Mouse (Mus musculus) hindbrain, embryonic 12.5 days (tissue): Measurements from ENCODE around the gene Tti1. TPM values are rescaled to one million over a fixed set of nuclear protein-coding genes. Genes with fewer than 3 reads are reported as not detected.

ENCODE experiments used
- ATAC-seq: fragments of 200-750 bp; cut with Nextera tagmentation; 2 replicates; pipeline ENCODE4 v1.8.0; 2017; ENCODE audit warnings: moderate TSS enrichment; ENCODE audit not compliant: low FRiP score
- H3K27ac ChIP-seq: fragments of 300-500 bp; sonication (generic); 2 replicates; pipeline ENCODE4 v1.5.1; 2016; ENCODE audit warnings: mild to moderate bottlenecking
- H3K27me3 ChIP-seq: fragments of 300-500 bp; sonication (generic); 2 replicates; pipeline ENCODE4 v1.6.1; 2016; ENCODE audit warnings: mild to moderate bottlenecking
- H3K36me3 ChIP-seq: fragments of 300-500 bp; sonication (generic); 2 replicates; pipeline ENCODE4 v1.6.1; 2016; ENCODE audit warnings: mild to moderate bottlenecking
- H3K4me1 ChIP-seq: fragments of 300-500 bp; sonication (generic); 2 replicates; pipeline ENCODE4 v1.6.1; 2016
- H3K4me2 ChIP-seq: fragments of 300-500 bp; sonication (generic); replicated peaks from 2 replicates; pipeline ENCODE4 v1.6.1; 2016; ENCODE audit warnings: mild to moderate bottlenecking
- H3K4me3 ChIP-seq: fragments of 300-500 bp; sonication (generic); 2 replicates; pipeline ENCODE4 v1.5.1; 2016; ENCODE audit warnings: mild to moderate bottlenecking
- H3K9ac ChIP-seq: fragments of 300-500 bp; sonication (generic); 2 replicates; pipeline ENCODE4 v1.6.1; 2016; ENCODE audit warnings: mild to moderate bottlenecking, moderate library complexity
- H3K9me3 ChIP-seq: fragments of 300-500 bp; sonication (generic); replicated peaks from 2 replicates; pipeline ENCODE4 v1.6.1; 2016; ENCODE audit warnings: mild to moderate bottlenecking
- WGBS: fragments of 180-500 bp; shearing (Covaris S2); methylation state at CpG from one replicate; pipeline ENCODE4 v1.1.7; 2016; 5-methylcytosine and 5-hydroxymethylcytosine counted together
- polyA plus RNA-seq: library from polyadenylated mRNA; unstranded; fragments of >200 nt; fragmentation: Nextera tagmentation; extraction: Ambion mirVana; gene quantifications from 2 replicates; pipeline ENCODE4 v1.2.1, GENCODE M21; 2016

Tti1 gene
- polyA plus RNA-seq, 1 experiment from 2014 or later: 25.6 TPM

- H3K36me3 ChIP-seq: peaks cover 25% of the 10 kb centered on the region
- H3K4me3 ChIP-seq: no peak overlapping the region
- H3K9me3 ChIP-seq: no peaks in the 10 kb centered on the region
- WGBS: 94% methylated on average over 6 of the region's 6 CpGs
- H3K27me3 ChIP-seq: no peaks in the 10 kb centered on the region
- H3K4me1 ChIP-seq: no peaks in the 10 kb centered on the region
- no peak overlapping the region for H3K9ac ChIP-seq
- H3K4me2 ChIP-seq: no peak overlapping the region
- H3K27ac ChIP-seq: no peak overlapping the region
- no peak for ATAC-seq
Observed at GRCm38 (mm10) chr2:158036408-158036807, 8.2 kb upstream of the Tti1 start.

- Histone ChIP-seq H3K4me3 (no peak overlapping the region), H3K9ac (no peak overlapping the region), H3K36me3 (peaks cover 25% of the 10 kb centered on the region), H3K27ac (no peak overlapping the region), H3K4me1 (peaks cover 6% of the 10 kb centered on the region), H3K27me3 (no peaks in the 10 kb centered on the region), H3K9me3 (no peaks in the 10 kb centered on the region), H3K4me2 (no peak overlapping the region)
- no peak for ATAC-seq
- WGBS: 96% methylated on average over 2 of the region's 2 CpGs
Observed at GRCm38 (mm10) chr2:158035813-158036212, 7.6 kb upstream of the Tti1 start.

GRCm38 (mm10) chr2:158030007-158030406 is 1.8 kb upstream of the Tti1 start:
- Histone ChIP-seq H3K4me2 (peak overlapping the region; percentile 87), H3K4me1 (peaks cover 29% of the 10 kb centered on the region), H3K9ac (peak overlapping the region; percentile 53), H3K9me3 (no peaks in the 10 kb centered on the region), H3K4me3 (peak overlapping the region; percentile 91), H3K27ac (no peak overlapping the region), H3K27me3 (no peaks in the 10 kb centered on the region), H3K36me3 (no peaks in the 10 kb centered on the region)
- 90% methylated on average over 7 of the region's 7 CpGs for WGBS
- no peak for ATAC-seq

GRCm38 (mm10) chr2:158027855-158028353 is 329 bp downstream of the Tti1 start:
- peak overlapping the region; percentile 95 for H3K9ac ChIP-seq
- peak overlapping the region; percentile 91 for H3K4me3 ChIP-seq
- no peak; the same call in none of the 2 replicates for ATAC-seq
- H3K9me3 ChIP-seq: no peaks in the 10 kb centered on the region
- no peaks in the 10 kb centered on the region for H3K27me3 ChIP-seq
- WGBS: 2% methylated on average over 16 of the region's 16 CpGs
- H3K27ac ChIP-seq: peak overlapping the region; percentile 86
- no peaks in the 10 kb centered on the region for H3K36me3 ChIP-seq
- H3K4me2 ChIP-seq: peak overlapping the region; percentile 87
- peaks cover 29% of the 10 kb centered on the region for H3K4me1 ChIP-seq

GRCm38 (mm10) chr2:158017330-158017729 is 10.9 kb downstream of the Tti1 start:
- no peaks in the 10 kb centered on the region for H3K9me3 ChIP-seq
- H3K27ac ChIP-seq: no peak overlapping the region
- ATAC-seq: no peak
- H3K9ac ChIP-seq: no peak overlapping the region
- WGBS: 85% methylated on average over 4 of the region's 4 CpGs
- H3K4me2 ChIP-seq: no peak overlapping the region
- no peak overlapping the region for H3K4me3 ChIP-seq
- H3K4me1 ChIP-seq: no peaks in the 10 kb centered on the region
- no peaks in the 10 kb centered on the region for H3K36me3 ChIP-seq
- no peaks in the 10 kb centered on the region for H3K27me3 ChIP-seq

GRCm38 (mm10) chr2:158012608-158013007 is 15.6 kb downstream of the Tti1 start:
- peaks cover 17% of the 10 kb centered on the region for H3K36me3 ChIP-seq
- no peaks in the 10 kb centered on the region for H3K4me1 ChIP-seq
- no peak overlapping the region for H3K9ac ChIP-seq
- WGBS: 96% methylated on average over 3 of the region's 3 CpGs
- no peaks in the 10 kb centered on the region for H3K27me3 ChIP-seq
- H3K27ac ChIP-seq: no peak overlapping the region
- H3K9me3 ChIP-seq: no peaks in the 10 kb centered on the region
- H3K4me3 ChIP-seq: no peak overlapping the region
- no peak overlapping the region for H3K4me2 ChIP-seq
- no peak for ATAC-seq

GRCm38 (mm10) chr2:158009373-158009772 is 18.9 kb downstream of the Tti1 start:
- no peak for ATAC-seq
- no peak overlapping the region for H3K27ac ChIP-seq
- no peaks in the 10 kb centered on the region for H3K9me3 ChIP-seq
- H3K9ac ChIP-seq: no peak overlapping the region
- WGBS: 92% methylated on average over 7 of the region's 7 CpGs
- H3K4me1 ChIP-seq: no peaks in the 10 kb centered on the region
- H3K36me3 ChIP-seq: peaks cover 26% of the 10 kb centered on the region
- no peak overlapping the region for H3K4me3 ChIP-seq
- H3K27me3 ChIP-seq: no peaks in the 10 kb centered on the region
- no peak overlapping the region for H3K4me2 ChIP-seq

- Histone ChIP-seq H3K9me3 (no peaks in the 10 kb centered on the region), H3K9ac (no peak overlapping the region), H3K4me2 (no peak overlapping the region), H3K27ac (no peak overlapping the region), H3K27me3 (no peaks in the 10 kb centered on the region), H3K4me1 (no peaks in the 10 kb centered on the region), H3K4me3 (no peak overlapping the region), H3K36me3 (peaks cover 26% of the 10 kb centered on the region)
- WGBS: 93% methylated on average over 4 of the region's 4 CpGs
- no peak for ATAC-seq
Observed at GRCm38 (mm10) chr2:158005641-158006040, 22.6 kb downstream of the Tti1 start.

- H3K4me1 ChIP-seq: no peaks in the 10 kb centered on the region
- WGBS: 89% methylated on average over 6 of the region's 6 CpGs
- H3K27me3 ChIP-seq: no peaks in the 10 kb centered on the region
- ATAC-seq: no peak
- H3K4me3 ChIP-seq: no peak overlapping the region
- no peak overlapping the region for H3K27ac ChIP-seq
- no peaks in the 10 kb centered on the region for H3K9me3 ChIP-seq
- no peak overlapping the region for H3K9ac ChIP-seq
- H3K4me2 ChIP-seq: no peak overlapping the region
- H3K36me3 ChIP-seq: peaks cover 28% of the 10 kb centered on the region
Observed at GRCm38 (mm10) chr2:158004620-158005019, 23.6 kb downstream of the Tti1 start.

GRCm38 (mm10) chr2:157998817-157999216 is 29.4 kb downstream of the Tti1 start:
- no peak for ATAC-seq
- 91% methylated on average over 3 of the region's 3 CpGs for WGBS
- Histone ChIP-seq H3K4me1 (no peaks in the 10 kb centered on the region), H3K4me2 (no peak overlapping the region), H3K9me3 (no peaks in the 10 kb centered on the region), H3K36me3 (peaks cover 24% of the 10 kb centered on the region), H3K27me3 (no peaks in the 10 kb centered on the region), H3K27ac (no peak overlapping the region), H3K9ac (no peak overlapping the region), H3K4me3 (no peak overlapping the region)

GRCm38 (mm10) chr2:157992501-157992900 is 35.7 kb downstream of the Tti1 start:
- no peak overlapping the region for H3K4me2 ChIP-seq
- no peak overlapping the region for H3K27ac ChIP-seq
- H3K9me3 ChIP-seq: no peaks in the 10 kb centered on the region
- H3K4me1 ChIP-seq: peaks cover 13% of the 10 kb centered on the region
- H3K4me3 ChIP-seq: no peak overlapping the region
- no peaks in the 10 kb centered on the region for H3K27me3 ChIP-seq
- peaks cover 35% of the 10 kb centered on the region for H3K36me3 ChIP-seq
- no peak overlapping the region for H3K9ac ChIP-seq
- ATAC-seq: no peak
- WGBS: 93% methylated on average over 4 of the region's 4 CpGs

GRCm38 (mm10) chr2:157991026-157991425 is 37.2 kb downstream of the Tti1 start:
- Histone ChIP-seq H3K4me2 (no peak overlapping the region), H3K9ac (no peak overlapping the region), H3K9me3 (no peaks in the 10 kb centered on the region), H3K4me1 (peaks cover 18% of the 10 kb centered on the region), H3K27ac (no peak overlapping the region), H3K27me3 (no peaks in the 10 kb centered on the region), H3K36me3 (peaks cover 24% of the 10 kb centered on the region), H3K4me3 (no peak overlapping the region)
- ATAC-seq: no peak
- WGBS: 75% methylated on average over 6 of the region's 6 CpGs

GRCm38 (mm10) chr2:157989946-157990345 is 38.3 kb downstream of the Tti1 start:
- H3K27ac ChIP-seq: no peak overlapping the region

More at GRCm38 (mm10) chr2:157989946-157990345, 38.3 kb downstream of the Tti1 start:
- H3K4me2 ChIP-seq: no peak overlapping the region
- H3K9ac ChIP-seq: no peak overlapping the region
- H3K27me3 ChIP-seq: no peaks in the 10 kb centered on the region
- H3K4me3 ChIP-seq: no peak overlapping the region
- ATAC-seq: no peak
- H3K4me1 ChIP-seq: peaks cover 18% of the 10 kb centered on the region
- no peaks in the 10 kb centered on the region for H3K9me3 ChIP-seq
- WGBS: 70% methylated on average over 2 of the region's 2 CpGs
- peaks cover 19% of the 10 kb centered on the region for H3K36me3 ChIP-seq
